Mouse (Mus musculus) ovary, postnatal 10 days (tissue): ENCODE measurements around the gene Maml2.

Experiments
- DNase-seq: peaks from one replicate; pipeline ENCODE4 v3.0.0; 2022; ENCODE audit warnings: low spot score

Gene Maml2

DNA sequence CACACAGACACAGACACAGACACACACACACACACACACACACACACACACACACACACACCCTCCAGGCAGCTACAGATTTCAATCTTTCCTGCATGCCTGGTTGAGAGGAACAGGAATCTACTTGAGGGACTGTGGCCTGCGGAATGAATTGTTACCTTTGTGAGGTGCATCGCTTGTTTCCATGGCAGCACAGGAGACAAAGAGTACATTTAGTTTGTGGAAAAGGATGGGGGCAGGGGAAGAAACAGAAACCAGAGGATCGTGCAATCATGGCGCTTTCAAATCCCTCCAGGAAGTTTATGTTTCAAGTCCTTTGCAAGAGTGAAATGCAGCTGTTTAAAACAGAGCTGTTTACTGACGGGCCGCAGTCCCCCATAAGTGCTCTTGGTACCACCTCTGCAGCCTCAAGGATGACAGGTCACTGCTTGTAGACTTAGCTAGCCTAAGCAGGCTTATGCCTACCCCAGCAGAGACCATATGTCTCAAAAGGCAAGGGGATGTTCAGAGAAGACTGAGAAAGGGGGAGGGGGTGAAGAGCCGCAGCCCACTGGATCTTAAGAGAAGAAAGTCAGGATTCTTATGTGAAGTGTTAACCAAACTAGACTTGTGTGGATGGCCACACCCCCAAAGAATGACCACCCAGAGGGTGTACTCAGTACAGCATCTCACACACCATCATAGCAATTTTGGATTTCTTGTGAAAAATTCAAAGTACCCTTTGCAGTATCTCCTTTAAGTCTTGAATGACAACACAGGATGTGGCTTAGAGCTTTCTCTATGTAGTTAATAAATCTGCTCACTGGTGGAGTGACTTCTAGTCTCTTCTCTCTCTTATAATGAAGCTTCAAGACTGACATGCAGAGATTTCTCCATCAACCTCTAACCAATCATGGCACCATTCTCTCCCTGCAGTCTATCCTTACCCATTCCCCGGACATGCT is 315.8 kb downstream of the Maml2 start:
- DNase-seq, result no peak

DNA sequence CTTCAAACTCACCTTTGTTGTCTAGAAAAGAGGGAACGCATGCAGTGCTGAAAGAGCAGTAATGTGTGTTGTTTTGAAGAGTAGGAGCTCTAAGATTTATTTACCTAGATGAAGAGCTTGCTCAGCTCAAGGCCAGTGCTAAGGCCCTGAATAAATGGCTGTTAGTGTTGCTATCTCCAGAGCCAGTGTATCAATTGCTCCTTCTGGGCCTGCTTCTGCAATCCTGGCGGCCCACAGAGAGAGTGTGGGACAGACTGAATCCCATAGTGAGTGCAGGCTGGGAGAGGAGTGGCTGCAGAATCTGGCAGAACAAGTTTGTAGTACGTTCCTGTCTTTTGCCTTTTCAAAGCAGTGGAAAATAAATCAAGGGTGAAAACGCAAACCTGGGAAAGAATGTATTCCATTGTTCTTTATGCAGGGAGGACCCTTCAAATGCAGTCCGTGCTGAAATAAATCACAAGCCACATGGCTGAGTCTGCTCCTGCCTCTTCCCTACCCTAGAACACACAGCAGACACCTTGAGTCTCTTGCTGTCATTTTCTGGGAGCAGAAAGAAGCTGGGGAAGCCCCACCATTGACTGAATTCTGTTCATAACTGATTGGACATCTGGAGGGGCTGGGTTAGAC is 318.7 kb downstream of the Maml2 start:
- DNase-seq, result no peak

GRCm38 (mm10) chr9:13620794-13621193 is 323.0 kb downstream of the Maml2 start:
- no peak for DNase-seq

DNA sequence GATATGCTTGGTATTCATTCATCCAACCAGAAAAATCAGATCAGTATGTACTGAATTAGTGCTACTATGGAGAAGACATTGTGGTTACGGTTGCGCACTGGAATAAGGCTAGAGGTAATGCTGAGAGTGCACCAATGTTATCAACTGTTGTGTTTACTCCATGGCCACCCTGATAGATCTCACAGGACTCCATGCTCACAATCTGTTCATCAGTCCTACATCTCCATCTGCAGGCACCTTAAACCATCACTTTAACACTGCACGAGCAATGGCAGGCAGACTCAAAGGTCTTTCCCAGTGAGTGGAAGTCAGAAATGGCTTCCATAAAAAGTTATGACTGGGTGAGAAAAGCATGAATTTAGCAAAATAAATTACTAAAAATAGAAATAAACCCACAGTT is 324.2 kb downstream of the Maml2 start:
- no peak for DNase-seq

GRCm38 (mm10) chr9:13622426-13622825 is 324.7 kb downstream of the Maml2 start:
- no peak for DNase-seq

DNA sequence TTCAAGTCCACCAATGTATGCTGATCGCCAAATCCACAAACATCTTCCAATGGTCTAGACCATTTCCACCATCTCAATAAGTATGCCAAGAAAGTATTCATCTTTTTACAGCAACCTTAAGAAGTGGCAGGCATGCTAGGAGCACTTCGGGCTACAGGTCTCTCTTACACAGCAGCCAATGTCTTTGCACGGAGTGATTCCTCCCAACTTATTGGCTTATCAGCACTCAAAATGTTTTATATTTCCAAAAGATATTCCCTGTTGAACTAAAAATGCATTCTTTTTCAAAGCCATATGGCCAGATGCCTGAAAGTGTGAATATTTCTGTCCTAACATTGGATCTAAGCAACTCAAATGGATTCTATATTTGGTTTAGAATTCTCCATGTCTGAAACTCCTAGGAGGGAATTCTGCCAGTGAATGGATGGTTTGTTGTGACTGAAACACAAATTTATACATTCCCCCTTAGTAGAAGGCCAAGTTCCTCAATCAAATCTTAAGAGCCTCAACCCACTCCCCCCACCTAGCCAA is 326.2 kb downstream of the Maml2 start:
- no peak for DNase-seq

- DNase-seq, result no peak
These were observed 327.0 kb downstream of the Maml2 start for GRCm38 (mm10) chr9:13624780-13625179.

DNA sequence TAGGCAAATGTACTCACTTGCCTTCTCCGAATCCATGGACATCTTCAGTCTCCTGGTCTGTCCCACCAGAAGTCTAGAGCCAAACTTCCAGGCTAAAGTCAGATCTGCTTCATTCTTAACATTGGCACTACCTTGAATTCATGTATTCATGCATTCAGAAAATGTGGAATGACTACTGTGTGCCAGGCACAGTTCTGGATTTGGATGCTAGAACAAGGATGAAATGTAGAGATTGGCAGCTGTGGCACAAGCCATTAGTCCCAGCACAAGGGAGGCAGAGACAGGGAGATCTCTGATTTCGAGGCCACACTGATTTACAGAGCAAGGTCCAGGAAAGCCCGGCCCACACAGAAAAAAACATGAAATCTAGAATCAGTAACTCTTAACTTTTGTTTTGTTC is 327.5 kb downstream of the Maml2 start:
- no peak for DNase-seq

DNA sequence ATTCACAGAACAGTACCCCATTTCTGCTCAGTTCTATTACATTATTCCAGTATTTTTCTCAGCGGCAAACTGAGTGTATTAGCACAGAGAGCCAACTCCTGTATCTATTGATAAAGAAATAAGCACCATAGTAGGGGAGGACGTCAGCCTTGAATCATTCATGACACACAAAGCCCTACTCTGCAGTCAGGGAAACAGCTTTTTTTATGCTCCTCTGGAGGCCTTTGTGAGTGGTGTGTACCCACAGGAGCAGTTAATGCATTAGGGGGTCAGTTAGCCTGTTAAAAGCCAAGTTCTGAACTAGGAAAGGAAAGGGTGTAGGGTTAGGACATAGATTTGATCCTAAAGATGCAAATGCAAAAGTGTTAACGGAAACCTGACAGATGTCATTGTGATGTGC is 328.7 kb downstream of the Maml2 start:
- no peak for DNase-seq

- no peak for DNase-seq
These were observed 335.6 kb downstream of the Maml2 start for GRCm38 (mm10) chr9:13633371-13633770.

GRCm38 (mm10) chr9:13639655-13640054 is 341.9 kb downstream of the Maml2 start:
- DNase-seq, result no peak

DNA sequence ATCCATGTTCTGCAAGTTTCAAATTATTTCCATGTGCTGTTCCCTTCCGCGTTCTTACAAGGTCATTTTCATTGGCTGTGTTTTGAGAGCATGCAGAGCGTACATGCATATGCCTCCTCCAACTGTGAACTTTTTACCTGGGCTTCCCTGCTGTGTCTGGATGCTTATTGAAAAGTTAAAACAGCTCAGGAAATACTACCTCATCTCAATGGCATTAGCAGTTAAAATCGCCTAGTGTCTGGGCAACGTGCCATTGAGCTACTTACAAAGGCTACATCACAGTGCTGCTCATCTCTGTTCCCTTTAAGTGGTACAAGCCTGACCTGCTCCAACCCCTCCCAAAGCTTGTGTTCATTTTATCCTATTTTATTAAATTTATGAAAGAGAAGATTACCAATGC is 347.4 kb downstream of the Maml2 start:
- DNase-seq, result no peak

GRCm38 (mm10) chr9:13651065-13651464 is 353.3 kb downstream of the Maml2 start:
- no peak for DNase-seq

GRCm38 (mm10) chr9:13651828-13652227 is 354.1 kb downstream of the Maml2 start:
- no peak for DNase-seq

- DNase-seq, result no peak
These were observed 354.7 kb downstream of the Maml2 start for GRCm38 (mm10) chr9:13652389-13652877.

DNA sequence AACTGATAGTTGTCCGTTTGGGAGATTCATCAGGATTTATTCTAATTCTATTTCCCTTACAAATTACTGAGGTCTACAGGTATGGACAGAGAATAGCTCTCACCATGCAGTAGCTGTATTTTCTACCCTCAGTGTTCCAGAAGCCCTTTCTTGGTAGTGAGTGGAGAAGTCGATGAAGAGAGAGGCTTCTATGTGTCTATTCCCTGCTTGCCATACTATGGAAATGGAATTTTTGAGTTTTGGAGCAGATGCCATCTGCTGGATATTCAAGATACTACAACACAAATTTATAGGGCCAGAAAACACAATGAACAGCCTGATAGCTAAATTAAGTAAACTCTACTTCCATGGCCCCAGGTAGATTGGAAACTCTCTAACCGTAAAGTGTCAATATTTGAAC is 355.2 kb downstream of the Maml2 start:
- DNase-seq, result no peak

GRCm38 (mm10) chr9:13661768-13662623 is 364.2 kb downstream of the Maml2 start:
- DNase-seq, result peak; percentile 18

GRCm38 (mm10) chr9:13665487-13665969 is 367.8 kb downstream of the Maml2 start:
- DNase-seq, result no peak

DNA sequence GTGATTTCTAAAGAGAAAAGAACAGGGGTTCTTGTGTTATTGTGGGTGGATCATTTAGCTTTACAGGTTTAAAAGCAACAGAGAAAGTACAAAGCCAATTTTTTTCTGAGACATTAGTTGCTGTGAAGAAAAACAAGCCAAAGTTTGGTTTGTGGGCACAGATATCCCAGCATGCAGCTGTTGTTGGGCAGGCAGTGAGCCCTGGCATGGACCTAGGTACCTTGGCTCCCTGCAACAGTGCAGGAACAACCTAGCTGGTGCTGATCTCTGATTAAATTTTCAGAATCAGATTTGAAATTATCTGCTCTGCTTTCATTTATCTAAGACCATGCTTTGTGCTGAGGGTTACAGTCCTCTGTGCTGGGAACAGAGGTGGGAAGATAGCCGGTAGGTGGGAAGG is 370.2 kb downstream of the Maml2 start:
- DNase-seq, result no peak

GRCm38 (mm10) chr9:13668742-13669141 is 371.0 kb downstream of the Maml2 start:
- DNase-seq, result no peak

DNA sequence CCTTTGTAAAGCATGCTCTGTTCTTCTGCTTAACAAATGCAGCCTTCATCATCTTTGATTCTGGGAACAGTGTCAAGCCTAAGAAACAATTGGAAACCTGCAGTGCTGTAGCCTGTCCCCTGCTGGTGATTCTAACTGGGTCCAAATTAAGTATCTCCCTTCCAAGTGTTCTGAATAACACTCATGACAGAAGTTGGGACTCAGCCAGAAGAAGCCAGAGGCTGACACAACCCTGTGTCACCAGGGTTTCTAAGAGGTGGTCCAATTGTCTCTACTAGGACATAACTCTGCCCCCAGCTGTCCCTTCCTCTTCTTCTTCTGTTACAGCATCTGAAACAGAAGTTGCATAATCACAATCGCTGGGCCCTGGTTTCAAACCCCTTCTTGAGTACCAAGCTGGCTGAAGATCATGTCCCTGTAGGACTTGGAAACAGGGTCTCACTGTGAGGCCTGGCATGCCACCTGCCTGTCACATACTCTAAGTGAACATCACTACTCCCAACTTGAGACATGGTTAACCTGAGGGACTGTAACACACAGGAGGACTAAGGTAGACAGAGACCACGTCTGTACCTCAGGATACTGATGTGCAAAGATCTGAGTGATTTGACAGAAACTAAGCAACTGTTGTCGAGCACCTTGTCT is 373.5 kb downstream of the Maml2 start:
- no peak for DNase-seq
